Mouse (Mus musculus) liver, adult 2 months (tissue): ENCODE results near the gene Uqcr11.

Experiments used
- CTCF ChIP-seq: fragments of 200-500 bp; IDR thresholded peaks from 2 replicates; pipeline ENCODE4 v1.5.1; 2011; ENCODE audit warnings: low read depth, low read length, control low read depth
- POLR2A ChIP-seq: fragments of 200-500 bp; IDR thresholded peaks from 2 replicates; pipeline ENCODE4 v1.6.1; 2011; ENCODE audit warnings: low read length, control low read depth; ENCODE audit not compliant: insufficient read depth; ENCODE audit errors: extremely low read depth

GRCm38 (mm10) chr10:80442989-80443388 lies 36.4 kb upstream of the Uqcr11 start:
- TF ChIP-seq CTCF, result no peak
- TF ChIP-seq POLR2A, result no peak
